Comparison of ENCODE assay signal across 1 mouse cellular context in the genomic region with DNA sequence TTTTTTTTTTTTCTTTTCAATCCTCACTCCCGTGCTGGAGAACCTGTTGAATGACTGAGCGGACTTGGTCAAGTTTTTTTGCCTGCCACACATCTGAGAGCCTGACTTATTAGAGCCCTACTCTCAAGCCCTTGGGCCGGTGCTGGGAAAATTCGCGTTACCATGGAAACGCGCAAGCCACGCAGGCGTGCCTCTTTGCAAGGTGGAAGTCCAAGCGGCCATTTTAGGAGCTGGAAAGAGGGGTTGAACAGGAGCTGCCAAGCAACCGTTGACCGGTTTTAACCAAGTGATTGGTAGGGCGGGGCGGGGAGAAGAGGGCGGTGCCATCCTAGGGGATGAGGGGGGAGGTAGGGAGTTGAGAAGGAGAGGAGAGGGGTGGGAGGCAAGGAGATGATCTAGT.
A peak's percentile ranks its signal among the peaks of the same experiment; 100 is the strongest.
TF ChIP-seq lines count a peak whose summit lies in the region.

No protein-coding gene starts in this region.

TF ChIP-seq in ES-E14, 5 proteins besides CTCF, POLR2A, EP300 and RAD21:
- TF ChIP-seq ZC3H11A (IDR thresholded peaks at IDR 0.05; ENCODE audit: borderline replicate concordance, low read depth, low read length) (no peak), MAFK (IDR thresholded peaks at IDR 0.05; ENCODE audit: insufficient read depth, low read depth, low read length) (no peak), ZNF384 (IDR thresholded peaks at IDR 0.05; ENCODE audit: low read depth, low read length) (no peak), HCFC1 (IDR thresholded peaks at IDR 0.05; ENCODE audit: borderline replicate concordance, insufficient read depth, low read length) (peak; percentile 84), CHD2 (IDR thresholded peaks at IDR 0.05; ENCODE audit: low read depth, low read length) (no peak)
TF ChIP-seq in ES-E14: peak in this region for 1.
